Mouse (Mus musculus): ENCODE data around the gene Hivep3. TPM values are rescaled to one million over a fixed set of nuclear protein-coding genes. Genes with fewer than 3 reads are reported as not detected.

The Hivep3 gene
- total RNA-seq, 2 experiments from 2014 or later: 6.9 to 9.9 TPM

DNA sequence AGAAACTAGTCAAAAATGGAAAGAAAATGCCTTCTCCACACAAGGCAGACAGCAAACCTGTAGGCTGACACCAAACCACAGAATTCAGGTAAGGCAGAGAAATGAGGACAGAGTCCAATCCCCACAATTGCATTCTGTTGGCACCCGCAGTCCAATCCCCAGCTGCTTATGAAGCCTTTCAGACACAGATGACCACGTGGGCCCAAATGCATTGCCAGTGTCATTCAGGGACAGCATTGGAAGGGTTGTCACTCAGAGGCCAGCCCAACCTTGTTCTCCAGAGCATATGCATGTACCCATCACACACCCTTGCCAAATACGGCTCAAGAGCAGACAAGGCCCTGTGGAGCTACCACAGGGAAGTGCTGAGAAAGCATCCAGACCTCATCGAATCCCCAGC, 204.9 kb downstream of the Hivep3 start:
- DNase-seq (ENCODE audit: low spot score in 2 of 2): no peak

DNA sequence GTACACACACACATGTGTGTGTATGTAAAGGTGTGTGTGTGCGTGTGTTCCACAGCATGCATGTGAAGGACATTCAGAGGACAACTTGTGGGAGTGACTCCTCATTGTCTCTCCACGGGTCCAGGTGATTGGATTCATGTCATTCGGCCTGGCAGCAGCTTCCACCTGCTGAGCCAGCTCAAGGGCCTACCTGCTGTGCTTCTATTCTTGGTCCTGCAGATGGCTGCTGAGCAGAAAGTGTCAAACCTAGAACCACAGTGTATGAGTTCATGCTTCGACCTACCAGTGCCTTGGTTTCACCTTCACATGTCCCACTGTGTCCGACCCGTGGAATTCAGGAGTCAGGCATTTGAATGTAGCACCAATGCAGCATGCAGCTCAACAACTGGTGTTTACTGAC, 206.2 kb downstream of the Hivep3 start:
- DNase-seq (ENCODE audit: low spot score in 2 of 2): no peak

DNA sequence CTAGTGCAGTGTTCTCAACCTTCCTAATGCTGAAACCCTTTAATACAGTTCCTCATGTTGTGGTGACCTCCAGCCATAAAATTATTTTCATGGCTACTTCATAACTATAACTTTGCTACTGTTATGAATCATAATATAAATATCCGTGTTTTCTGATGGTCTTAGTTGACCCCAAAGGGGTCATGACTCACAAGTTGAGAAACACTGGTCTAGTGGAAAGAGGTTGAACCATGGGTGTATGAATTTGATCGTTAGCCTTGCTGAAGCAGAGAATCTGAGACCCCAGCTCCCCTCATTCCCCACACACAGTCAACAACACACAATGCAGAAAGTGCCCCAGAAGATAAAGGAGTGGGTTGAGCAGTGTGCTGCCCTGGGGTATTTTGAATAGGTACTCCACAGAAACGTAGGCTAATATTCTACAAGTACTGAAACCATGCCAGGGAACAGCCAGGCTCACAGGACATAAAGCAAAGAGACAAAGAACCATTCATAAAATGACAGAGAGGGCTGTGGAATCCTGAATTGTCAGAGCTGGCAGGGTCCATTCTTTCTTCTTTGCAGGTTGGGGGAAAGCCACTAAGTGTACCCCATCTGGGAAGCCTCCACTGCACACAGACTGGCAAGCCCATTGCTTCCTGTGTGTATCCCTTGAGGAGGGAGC, 212.8 kb downstream of the Hivep3 start:
- DNase-seq (ENCODE audit: low spot score in 2 of 2): no peak

DNA sequence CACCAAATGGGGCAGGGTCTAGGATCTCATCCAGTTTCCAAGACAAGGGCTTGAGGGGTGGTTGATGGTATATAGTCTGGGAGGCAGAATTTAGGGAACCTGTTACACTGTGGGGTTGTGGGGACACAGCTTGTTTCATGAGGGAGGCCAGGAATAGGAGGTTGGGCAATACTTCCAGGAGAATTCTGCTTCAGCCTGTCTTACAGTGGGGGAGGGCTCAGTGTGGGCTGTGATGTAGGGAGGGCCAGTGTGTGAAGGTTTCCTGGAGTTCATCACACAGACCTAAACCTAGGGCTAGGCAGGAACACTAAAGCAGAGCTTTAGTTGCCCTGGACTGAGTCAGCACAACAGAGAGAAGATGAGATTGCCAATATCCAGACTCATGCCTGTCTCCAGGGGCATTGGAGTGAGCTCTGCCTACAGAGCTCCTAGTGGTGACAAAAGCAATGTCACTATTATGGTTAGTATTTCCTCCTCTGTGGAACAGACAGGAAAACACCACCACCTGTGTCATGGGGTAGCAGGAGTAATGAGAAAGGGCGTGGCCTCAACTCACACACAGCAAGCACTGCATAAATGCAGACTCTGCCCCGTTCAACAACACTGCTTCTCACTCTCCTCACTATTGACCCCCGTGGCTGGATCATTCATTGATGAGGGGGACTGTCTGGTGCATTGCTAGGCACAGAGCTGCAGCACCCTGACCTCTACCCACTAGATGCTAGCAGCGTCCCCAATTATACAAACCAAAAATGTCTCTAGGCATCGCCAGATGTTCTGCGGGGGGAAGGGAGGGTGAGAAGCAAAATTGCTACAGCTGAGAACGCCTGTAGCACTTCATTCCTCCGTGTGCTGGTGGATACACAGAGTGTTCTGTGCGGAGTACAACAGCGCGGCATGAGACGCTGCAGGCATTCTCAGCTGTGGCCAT, 213.9 kb downstream of the Hivep3 start:
- DNase-seq (ENCODE audit: low spot score in 2 of 2): no peak

DNA sequence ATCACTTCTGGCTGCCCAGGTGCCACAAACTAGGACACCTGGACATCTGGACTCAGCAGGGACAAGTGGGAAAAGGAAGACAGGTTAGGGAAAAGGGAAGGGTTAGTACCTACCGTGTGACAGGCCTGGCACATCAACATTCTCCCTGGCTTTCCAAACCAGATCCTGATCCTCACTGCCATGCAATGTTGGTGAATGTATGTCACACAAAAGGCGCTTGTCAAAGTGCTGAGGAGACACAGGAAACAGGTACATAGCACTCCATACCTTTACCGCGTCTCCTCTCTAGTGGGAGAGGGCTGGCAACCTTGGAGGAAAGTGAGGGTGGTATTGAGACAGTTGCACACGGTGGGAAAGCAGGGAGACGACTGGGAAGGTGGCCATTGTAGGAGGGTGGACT, 214.8 kb downstream of the Hivep3 start:
- no peak for DNase-seq (ENCODE audit: low spot score in 2 of 2)

DNA sequence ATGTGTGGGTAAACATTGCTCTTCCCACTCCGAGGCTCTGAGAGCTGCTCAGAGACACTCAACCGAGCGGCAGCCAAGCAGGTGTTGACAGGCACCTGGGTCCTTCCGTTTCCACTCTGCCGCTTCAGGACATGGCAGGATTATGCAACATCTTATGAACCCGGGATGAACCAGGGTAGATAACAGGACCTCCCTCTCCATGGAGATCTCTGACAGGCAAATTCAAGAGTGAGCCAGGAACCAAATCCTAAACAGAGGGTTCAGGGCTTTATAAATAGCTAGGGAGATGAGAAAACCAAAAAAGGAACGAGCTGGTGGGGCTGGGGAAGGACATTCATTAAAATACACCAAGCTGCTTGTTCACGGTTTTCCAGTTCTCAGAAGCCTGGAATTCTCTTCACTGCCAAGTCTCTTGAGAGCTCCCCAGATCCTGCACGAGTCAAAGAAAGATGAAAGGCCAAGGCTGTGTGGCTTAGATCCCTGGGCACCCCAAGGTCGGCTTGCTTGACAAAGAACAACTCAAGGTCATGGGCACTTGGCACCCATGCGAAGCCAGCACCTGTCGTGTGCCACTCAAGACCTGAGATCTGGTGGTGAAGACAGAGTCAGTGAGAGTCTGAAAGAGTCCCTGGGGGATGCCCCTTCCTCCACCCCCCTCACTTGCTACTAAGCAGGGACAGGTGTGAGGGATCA, 215.5 kb downstream of the Hivep3 start:
- no peak for DNase-seq (ENCODE audit: low spot score in 2 of 2)

DNA sequence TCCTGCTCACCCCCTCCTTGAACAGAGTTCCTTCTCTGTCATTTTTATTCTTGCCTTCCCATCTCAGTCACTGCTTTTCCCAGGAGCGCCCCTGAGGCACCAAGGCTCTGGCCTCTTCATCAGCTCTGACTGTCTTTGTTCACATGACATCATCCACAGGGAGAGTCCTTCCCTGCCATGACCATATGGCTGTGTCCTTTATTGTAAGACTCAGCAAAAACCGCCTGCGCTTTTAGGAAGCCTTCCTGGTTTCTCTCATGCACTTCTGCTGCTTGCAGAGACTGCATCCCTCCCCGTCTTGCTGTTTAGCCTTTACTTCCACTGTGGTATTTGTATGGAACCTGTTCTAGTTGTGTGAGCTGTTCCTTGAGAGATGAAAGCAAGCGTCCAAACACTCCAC, 216.6 kb downstream of the Hivep3 start:
- no peak for DNase-seq (ENCODE audit: low spot score in 2 of 2)

DNA sequence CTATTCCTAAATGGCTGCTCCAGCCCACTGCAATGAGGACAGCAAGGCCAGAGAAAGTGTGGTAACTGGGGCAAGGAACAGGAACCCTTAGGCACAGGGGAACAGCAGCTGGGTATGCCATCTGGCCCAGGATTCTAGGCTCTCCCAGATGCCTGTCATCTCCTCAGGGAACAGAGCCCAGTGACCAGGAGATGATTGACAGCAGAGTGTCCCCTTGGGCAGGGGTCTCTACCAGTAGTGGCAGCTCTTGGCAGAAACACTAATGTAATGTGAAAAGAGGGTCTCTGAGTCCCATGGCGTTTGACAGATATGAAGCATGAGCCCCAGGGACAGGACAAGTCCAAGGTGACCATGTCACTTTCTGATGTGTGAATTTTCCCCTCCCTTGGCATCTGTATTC, 217.5 kb downstream of the Hivep3 start:
- no peak for DNase-seq (ENCODE audit: low spot score in 2 of 2)

DNA sequence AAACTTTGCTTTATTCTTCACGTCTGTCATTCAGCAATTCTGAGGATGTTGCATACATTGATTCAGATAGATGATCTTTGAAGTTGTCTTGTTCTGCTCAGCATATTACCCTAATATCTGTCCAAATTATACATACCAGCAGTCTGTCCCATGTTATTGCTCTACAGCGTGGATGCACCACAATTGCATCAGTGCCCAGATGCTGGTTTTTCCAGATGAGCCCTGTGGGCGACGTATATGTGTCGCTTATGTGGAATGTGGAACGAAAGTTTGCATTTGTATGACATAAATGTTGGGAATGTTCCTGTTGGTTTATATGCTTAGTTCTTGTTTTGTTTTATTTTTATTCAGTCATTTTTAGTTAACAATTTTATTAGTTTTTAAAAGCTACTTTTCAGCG, 221.4 kb downstream of the Hivep3 start:
- no peak for DNase-seq (ENCODE audit: low spot score in 2 of 2)

DNA sequence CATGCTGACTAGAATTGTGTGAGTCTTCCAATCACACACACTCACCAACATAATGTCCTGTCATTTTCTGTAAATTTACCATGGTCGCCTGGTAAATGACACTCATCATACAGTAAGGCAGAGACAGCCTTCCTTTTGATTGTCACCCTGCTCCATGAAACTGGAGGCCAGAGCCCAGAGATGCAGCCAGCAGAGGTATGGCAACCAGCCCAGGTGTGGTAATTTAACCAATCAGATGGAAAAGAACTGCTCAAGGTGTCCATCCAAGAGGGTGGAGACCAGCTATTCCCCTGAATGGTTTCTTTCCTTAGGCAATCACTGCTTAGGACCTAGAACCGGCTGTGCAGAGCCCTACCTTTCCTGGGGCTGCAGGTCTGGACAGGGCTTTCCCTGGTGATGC, 224.4 kb downstream of the Hivep3 start:
- no peak for DNase-seq (ENCODE audit: low spot score in 2 of 2)

DNA sequence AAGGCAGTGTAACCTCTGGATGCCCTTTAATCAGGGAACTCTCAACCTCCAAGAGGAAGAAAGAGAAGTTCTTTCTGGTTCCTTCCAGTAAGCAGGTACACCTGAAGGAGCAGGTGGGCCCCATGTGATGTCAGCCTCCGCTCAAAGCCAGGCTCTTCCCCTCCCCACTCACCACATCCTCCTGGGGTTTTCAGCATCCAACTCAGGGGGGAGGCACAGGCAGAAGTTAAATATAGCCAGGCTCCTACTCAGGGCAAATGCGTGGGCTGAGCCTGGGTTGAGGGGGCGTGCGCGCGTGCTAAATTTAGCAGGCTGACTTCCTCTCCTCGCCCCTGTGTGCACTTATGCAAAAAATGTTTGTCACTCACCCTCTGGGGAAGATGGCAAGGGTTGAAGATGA, 225.7 kb downstream of the Hivep3 start:
- DNase-seq (ENCODE audit: low spot score in 2 of 2): no peak

DNA sequence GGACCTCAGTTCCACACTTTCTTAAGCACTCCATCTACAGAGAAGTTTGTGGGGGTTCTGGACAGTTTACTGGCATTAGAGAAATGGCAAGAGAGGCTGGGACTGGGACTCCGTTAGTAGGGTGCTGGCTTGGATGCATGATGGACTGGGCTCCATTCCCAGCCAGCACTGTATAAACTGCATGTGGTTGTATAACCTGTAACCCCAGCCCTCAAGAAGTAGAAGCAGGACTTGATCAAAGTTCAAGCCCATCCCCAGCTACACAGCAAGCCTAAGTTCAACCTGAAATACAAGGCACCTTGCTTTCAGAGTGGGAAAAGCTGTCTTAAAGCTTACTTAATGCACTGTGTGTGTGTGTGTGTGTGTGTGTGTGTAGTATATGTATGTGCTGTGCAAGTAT, 226.3 kb downstream of the Hivep3 start:
- no peak for DNase-seq (ENCODE audit: low spot score in 2 of 2)

DNA sequence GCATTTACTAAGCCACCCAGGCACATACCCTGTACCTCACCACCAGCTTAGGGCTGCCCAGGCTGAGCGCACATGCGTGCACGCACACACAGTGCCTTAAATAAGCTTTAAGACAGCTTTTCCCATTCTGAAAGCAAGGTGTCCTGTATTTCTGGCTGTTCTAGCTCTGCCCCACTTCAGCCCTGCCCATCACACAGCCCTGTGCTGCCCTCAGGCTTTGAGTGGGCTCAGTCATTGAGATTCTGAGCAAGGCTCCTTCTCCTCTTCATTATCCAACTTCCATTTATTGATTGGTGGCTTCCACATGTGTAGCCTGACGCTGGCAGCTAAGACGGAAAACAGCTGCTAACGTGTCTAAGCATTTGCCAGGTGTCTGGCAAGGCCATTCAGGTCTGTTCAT, 226.9 kb downstream of the Hivep3 start:
- DNase-seq (ENCODE audit: low spot score in 2 of 2): no peak

DNA sequence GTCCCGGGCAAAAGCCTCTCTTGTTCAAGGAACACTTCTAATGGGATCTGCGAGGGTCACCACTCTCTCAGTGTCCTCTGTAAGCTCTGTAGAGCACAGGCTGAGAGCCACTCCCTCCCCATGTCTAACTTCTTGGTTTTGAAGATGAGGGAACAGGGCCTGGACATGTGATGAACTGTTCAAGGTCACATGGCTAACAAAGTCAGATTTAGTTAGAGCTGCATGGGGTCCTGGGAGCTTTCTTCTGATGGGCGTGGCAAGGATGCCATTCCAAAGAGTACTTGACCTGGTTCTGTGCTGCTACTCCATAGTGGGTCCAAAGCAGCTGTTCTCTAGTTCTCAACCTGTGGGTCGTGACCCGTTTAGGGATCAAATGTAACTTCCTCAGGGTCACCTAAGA, 227.6 kb downstream of the Hivep3 start:
- no peak for DNase-seq (ENCODE audit: low spot score in 2 of 2)

DNA sequence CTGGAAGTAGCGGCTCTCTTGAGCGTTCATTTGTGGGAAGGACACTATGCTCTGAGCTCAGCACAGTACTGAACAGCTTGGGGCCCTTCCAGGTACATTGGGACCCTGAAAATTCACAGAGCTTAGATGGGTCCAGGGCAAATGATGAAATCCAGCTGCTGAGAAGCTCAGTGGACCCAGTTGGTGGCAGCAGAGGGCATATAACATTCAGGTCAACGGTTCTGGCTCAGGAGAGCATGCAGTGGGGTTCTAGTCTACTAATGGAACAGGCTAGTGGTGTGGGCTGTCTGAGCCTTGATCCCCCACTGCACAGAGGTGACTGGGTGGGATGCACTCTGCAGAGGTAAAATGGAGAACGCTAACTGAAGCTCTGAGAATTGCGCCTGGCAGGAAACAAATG, 228.5 kb downstream of the Hivep3 start:
- no peak for DNase-seq (ENCODE audit: low spot score in 2 of 2)

DNA sequence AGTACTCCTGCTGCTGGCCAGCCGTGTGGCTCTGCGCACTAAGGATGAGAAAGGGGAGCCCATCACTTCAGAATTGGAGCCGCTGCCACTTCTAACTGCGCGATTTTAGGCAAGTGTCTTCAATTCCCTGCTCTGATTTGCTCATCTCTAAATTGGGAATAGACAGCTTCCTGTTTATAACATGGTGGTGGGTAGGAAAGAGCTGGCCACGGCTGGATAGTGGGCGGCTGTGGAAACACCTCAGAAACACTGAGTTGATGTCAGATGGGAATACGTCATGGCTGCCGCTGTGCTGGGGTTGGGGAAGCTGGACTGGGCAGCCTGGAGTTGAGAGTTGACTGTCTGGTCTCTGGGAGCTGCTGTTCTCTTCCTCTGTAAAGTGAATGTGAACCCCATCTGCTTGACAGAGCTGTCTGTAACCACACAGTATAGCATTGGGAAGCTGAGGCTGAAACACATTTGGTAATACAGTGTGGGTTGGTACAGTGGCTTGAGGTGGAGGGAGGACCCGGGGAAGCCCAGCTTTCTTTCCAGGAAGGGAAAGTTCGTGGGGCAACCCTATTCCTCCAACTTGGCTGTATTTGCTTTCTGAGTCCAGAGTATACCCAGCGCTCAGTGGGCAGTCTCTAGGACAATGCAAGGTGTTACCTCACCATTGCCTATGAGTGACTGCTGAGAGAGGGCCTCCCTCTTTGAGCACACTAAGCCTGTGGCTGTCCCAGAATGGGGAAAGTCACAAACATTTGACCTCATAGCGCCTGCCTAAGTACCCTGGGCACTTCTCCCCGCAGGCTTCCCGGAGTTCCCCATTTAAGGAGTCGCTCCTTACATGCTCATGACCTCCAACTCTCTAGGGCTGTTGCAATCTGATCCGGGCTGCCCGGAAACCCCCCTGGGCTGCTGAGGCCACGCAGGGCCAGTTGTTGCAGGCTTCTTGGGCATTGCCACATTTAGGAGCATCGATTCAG, 232.8 kb downstream of the Hivep3 start:
- no peak for DNase-seq (ENCODE audit: low spot score in 2 of 2)

DNA sequence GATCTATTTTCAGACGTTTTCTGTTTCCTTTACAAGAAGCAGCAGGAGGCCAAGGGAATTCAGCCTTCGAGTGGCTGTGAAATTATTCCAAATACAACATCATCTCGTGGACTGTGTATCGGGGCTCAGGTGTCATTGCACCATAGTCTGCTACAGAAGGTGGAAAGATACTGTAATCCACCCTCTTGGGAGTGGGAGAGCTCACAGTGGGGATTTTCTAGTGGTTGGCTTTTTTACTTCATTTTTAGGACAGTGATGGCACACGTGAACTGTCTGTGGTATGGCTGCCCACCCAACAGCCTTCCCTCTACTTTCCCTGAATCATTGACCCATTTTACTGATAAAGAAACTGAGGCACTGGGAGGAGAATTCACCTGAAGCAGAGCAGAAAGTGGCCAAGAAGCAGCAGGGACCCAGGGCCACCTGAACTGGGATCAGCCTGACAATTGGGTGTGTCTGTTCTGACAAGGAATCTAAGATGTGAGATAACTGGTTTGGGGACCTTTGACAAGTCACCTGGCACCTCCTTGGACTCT, 233.6 kb downstream of the Hivep3 start:
- DNase-seq (ENCODE audit: low spot score in 2 of 2): no peak

DNA sequence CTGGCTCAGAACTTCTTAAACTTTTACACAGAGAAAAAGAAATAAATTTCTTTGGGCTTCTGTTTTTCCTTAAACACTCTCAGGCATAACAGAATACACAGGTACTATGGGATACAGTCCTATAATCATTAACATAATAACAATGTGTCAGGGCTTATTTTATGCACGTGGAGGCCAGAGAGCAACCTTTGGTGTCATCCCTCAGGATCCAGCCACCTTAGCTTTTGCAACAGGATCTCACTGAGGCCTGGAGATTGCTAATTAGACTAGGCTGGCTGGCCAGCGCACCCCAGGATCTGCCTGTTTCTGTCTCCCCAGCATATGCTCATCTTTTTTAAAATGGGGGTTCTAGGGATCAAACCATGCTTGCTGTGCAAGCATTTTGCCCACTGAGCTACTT, 234.1 kb downstream of the Hivep3 start:
- no peak for DNase-seq (ENCODE audit: low spot score in 2 of 2)

DNA sequence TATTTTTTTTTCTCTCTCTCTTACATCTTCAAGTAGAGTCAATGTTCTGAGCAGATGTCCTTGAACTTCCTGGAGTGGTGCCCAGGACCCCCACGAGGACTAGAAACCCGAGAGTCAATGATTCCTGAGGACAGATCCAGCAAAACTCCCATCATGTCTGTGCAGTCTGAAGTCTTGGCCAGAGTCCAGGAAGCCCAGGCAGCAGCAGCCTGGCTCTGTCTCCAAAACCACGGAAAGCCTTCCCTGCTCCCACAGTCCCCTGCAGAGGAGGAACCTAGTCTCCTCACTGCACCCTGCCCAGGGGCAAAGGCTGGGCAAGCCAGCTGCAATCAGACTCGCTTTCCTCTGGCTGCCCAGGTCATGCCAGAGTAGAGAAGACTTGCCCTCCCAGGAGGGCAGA, 234.5 kb downstream of the Hivep3 start:
- DNase-seq (ENCODE audit: low spot score in 2 of 2): no peak

DNA sequence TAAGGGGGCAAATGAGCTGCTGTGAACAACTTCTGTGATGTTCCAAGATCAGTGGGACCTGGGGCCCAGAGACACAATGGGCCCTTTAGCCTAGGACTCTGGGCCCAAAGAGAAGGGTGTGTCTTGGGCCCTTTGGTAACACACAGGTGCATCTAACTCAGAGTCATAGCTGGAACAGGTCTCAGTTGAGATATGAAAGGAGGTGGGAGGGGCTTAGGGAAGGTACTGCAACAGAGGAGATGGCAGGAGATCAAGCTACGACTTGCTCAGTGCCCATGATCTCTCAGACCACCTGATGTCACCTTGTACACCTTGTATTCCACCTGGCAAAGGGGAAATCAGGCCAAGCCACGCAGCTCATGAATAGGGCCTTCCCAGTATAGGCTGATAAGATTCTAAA, 235.3 kb downstream of the Hivep3 start:
- no peak for DNase-seq (ENCODE audit: low spot score in 2 of 2)

DNA sequence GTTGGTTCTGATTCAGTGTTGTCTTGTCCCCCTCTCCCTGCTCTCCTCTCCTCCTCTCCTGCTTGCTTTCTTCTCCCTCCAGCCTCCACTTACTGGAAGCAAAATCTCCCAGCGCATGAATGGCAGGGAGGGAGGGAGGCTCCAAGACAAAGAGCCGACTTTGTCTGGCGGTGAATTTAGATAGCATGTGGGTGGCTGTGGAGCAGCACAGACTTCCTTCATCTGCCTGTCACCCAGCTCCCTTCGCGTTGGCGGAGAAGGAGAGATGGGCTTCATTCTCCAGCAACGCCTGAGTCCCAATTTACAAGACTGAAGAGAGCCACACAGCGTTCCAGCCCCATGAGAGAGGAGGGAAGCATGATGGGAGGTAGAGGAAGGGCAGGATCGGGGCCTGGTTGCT, 236.6 kb downstream of the Hivep3 start:
- DNase-seq (ENCODE audit: low spot score in 2 of 2): no peak

All from adrenal gland, adult 18-20 months (tissue).